Mouse (Mus musculus) G1E (cell line): Measurements from ENCODE around the gene Atp5f1.
"Not testable (repeated sequence)": the region's sequence is repeated elsewhere in the genome, so short reads cannot be mapped to it uniquely, and the experiment has no call there.

Source experiments
- CTCF ChIP-seq: IDR thresholded peaks from 2 replicates; pipeline ENCODE4 v1.5.1; 2012; ENCODE audit warnings: low read depth, low read length, inconsistent platforms, mixed read lengths
- GATA1 ChIP-seq: IDR thresholded peaks from 2 replicates; pipeline ENCODE4 v1.6.1; 2012; ENCODE audit warnings: borderline replicate concordance, low read length, inconsistent platforms, mixed read lengths

DNA sequence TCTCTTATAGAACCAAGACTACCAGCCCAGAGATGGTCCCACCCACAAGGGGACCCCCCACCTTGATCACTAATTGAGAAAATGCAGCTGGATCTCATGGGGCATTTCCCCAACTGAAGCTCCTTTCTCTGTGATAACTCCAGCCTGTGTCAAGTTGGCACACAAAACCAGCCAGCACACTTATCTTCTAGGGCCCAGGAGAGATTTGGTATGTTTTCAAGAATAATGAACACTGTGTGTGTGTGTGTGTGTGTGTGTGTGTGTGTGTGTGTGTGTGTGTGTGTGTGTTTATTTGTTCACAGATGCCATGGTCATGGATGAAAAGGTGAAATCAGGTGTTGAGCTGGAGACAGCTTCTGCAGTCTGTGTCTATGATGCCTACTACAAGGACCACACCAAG is 43.4 kb downstream of the Atp5f1 start:
- not testable (repeated sequence) for TF ChIP-seq CTCF, GATA1
